Mouse (Mus musculus) ovary, postnatal 36 days (tissue): ENCODE measurements around the gene Adgrv1.
A peak's percentile ranks its signal among the peaks of the same experiment; 100 is the strongest.

ENCODE experiments used
- DNase-seq: peaks from one replicate; pipeline ENCODE4 v3.0.0; 2022; ENCODE audit warnings: low spot score, mixed read lengths

The Adgrv1 gene

GRCm38 (mm10) chr13:81610349-81610748 is 22.6 kb downstream of the Adgrv1 start:
- no peak for DNase-seq

- no peak for DNase-seq
Observed at GRCm38 (mm10) chr13:81606991-81607390, 26.0 kb downstream of the Adgrv1 start.

- no peak for DNase-seq
Observed at GRCm38 (mm10) chr13:81596910-81597607, 35.9 kb downstream of the Adgrv1 start.

- no peak for DNase-seq
Observed at GRCm38 (mm10) chr13:81578692-81579091, 54.3 kb downstream of the Adgrv1 start.

- peak; percentile 20 for DNase-seq
Observed at GRCm38 (mm10) chr13:81570241-81570821, 62.6 kb downstream of the Adgrv1 start.

- DNase-seq = no peak
Observed at GRCm38 (mm10) chr13:81550024-81550423, 82.9 kb downstream of the Adgrv1 start.

GRCm38 (mm10) chr13:81534916-81535315 is 98.0 kb downstream of the Adgrv1 start:
- no peak for DNase-seq

- no peak for DNase-seq
Observed at GRCm38 (mm10) chr13:81526687-81527086, 106.3 kb downstream of the Adgrv1 start.

- no peak for DNase-seq
Observed at GRCm38 (mm10) chr13:81510142-81510541, 122.8 kb downstream of the Adgrv1 start.

GRCm38 (mm10) chr13:81497035-81497434 is 135.9 kb downstream of the Adgrv1 start:
- DNase-seq = no peak

GRCm38 (mm10) chr13:81491971-81492370 is 141.0 kb downstream of the Adgrv1 start:
- no peak for DNase-seq

GRCm38 (mm10) chr13:81486980-81487379 is 146.0 kb downstream of the Adgrv1 start:
- DNase-seq = no peak

- no peak for DNase-seq
Observed at GRCm38 (mm10) chr13:81473750-81474149, 159.2 kb downstream of the Adgrv1 start.

- no peak for DNase-seq
Observed at GRCm38 (mm10) chr13:81466661-81467060, 166.3 kb downstream of the Adgrv1 start.

- DNase-seq = no peak
Observed at GRCm38 (mm10) chr13:81465794-81466193, 167.2 kb downstream of the Adgrv1 start.

GRCm38 (mm10) chr13:81449630-81450029 is 183.3 kb downstream of the Adgrv1 start:
- no peak for DNase-seq

- no peak for DNase-seq
Observed at GRCm38 (mm10) chr13:81449198-81449597, 183.8 kb downstream of the Adgrv1 start.

- no peak for DNase-seq
Observed at GRCm38 (mm10) chr13:81441412-81441811, 191.5 kb downstream of the Adgrv1 start.

- peak; percentile 66 for DNase-seq
Observed at GRCm38 (mm10) chr13:81439390-81440025, 193.4 kb downstream of the Adgrv1 start.

GRCm38 (mm10) chr13:81437088-81437487 is 195.9 kb downstream of the Adgrv1 start:
- no peak for DNase-seq

GRCm38 (mm10) chr13:81426896-81427755 is 205.8 kb downstream of the Adgrv1 start:
- DNase-seq = peak; percentile 8

GRCm38 (mm10) chr13:81425111-81425510 is 207.8 kb downstream of the Adgrv1 start:
- no peak for DNase-seq
